Mouse (Mus musculus): ENCODE measurements at regions not wholly inside any gene's neighbourhood (a gene's known extent, or its start where the extent isn't known, plus 50 kb on each side); places are given as distances from the start of the nearest gene placed in this dataset.

DNA sequence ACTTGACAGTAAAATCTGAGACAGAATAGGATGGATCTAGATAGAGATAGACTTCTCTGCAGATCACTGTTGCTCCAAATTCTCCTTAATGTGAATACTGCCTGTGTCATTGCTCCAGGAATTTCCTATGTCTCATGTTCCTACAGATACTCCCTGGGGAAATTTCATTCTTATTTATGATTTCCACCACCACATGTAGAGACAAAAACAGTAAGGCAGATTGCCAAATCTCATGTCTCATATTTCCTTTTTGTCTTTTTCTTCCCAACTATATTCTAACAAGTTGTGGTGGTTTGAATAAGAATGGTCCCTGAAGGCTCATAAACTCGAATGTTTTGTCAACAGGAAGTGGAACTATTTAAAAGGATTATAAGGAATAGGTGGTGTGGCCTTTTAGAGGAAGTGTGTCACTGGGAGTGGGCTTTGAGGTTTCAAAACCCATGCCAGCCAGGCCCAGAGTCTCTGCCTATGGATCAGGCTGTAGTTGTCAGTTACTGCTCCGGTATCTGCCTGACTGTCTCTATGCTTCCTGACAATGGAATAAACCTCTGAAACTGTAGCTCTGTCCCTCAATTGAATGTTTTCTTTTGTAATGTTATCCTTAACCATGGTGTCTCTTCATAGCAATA lies 234.3 kb upstream of the Tet2 start:
- intact Hi-C loops (cut with DNase I): no loop called here
- no peak for DNase-seq (ENCODE audit: extremely low spot score in 1 of 2, low spot score in 2 of 2)

GRCm38 (mm10) chr3:133783060-133783459 lies 238.1 kb upstream of the Tet2 start:
- DNase-seq (ENCODE audit: extremely low spot score in 1 of 2, low spot score in 2 of 2): no peak
- intact Hi-C loops (cut with DNase I): no loop called here

DNA sequence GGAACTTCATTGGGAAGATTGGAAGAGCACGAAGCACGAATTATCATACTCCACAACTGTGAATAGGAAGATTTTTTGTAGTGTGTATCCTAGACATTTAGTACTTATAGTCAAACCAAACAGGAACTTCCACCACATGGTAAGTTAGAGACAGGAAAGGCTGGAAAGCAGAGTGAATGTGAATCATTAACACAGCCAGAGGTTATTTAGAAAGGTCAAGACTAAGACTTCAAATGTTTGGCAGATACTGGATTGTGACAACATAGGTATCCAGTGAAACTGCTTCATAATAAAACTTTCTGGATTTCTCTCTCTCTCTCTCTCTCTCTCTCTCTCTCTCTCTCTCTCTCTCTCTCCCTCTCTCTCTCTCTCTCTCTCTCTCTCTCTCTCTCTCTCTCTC lies 246.4 kb upstream of the Tet2 start:
- intact Hi-C loops (cut with DNase I): no loop called here
- DNase-seq (ENCODE audit: extremely low spot score in 1 of 2, low spot score in 2 of 2): no peak

GRCm38 (mm10) chr3:133809007-133809552 lies 264.1 kb upstream of the Tet2 start:
- no peak for DNase-seq (ENCODE audit: extremely low spot score in 1 of 2, low spot score in 2 of 2)
- intact Hi-C loops (cut with DNase I): no loop called here

DNA sequence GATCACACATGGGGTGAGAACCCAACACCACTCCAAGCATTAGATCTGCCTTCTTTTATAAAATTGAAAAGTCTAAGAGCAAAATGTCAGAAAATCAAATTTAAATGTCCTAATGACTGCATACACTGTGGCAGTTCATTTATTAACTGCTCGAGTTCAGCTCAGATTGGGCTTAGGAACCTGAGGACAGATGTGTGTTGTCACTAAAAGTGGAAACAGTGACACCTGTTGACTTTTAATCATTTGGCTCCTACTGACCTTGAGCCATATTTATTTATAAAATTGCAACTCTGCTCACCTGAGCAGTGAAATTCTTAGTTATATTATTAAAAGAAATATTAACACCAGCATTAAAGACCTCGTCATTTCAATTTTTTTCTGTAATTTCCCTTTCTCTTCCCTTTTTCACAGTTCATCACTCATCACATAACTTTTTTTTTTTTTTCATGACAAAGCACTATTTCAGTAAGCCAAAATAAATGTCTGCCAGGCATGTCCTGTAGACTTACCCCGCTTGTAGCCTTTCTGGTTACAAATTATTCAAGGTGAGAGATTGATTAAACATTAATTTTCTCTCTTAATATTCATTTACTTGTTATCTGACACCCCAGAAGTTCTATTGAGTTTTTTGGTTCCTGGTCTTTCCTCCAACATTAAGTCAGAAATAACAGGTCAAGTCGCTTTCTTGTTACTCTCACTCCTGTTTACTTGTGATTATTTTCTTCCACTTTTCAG lies 274.2 kb upstream of the Tet2 start:
- no peak for DNase-seq (ENCODE audit: extremely low spot score in 1 of 2, low spot score in 2 of 2)
- intact Hi-C loops (cut with DNase I): no loop called here

- intact Hi-C loops (cut with DNase I): no loop called here
- no peak for DNase-seq (ENCODE audit: extremely low spot score in 1 of 2, low spot score in 2 of 2)
Observed at GRCm38 (mm10) chr3:133833739-133834391, 288.9 kb upstream of the Tet2 start.

- no peak for DNase-seq (ENCODE audit: extremely low spot score in 1 of 2, low spot score in 2 of 2)
- intact Hi-C loops (cut with DNase I): no loop called here
Observed at GRCm38 (mm10) chr3:133834459-133834858, 289.5 kb upstream of the Tet2 start.

GRCm38 (mm10) chr3:133846301-133846700 lies 301.4 kb upstream of the Tet2 start:
- DNase-seq (ENCODE audit: extremely low spot score in 1 of 2, low spot score in 2 of 2): no peak
- intact Hi-C loops (cut with DNase I): no loop called here

DNA sequence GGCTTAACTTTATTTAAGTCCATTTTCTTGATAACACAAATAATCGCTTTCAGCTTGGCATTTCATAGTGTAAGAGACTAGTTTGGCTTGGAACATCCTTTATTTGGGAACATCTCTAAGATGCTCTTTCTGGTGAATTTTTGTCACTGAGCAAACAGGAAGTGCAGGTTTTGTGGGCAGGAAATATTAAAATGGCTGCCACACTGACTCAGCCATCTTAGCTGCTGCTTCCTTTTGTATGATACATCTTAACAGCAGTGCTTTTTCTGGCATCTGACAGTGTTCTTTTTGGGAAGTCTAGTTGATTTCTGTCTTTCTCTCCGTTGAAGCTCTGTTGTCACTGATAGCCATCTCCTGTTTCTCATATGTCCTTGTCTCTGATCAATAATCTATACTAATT lies 329.4 kb upstream of the Tet2 start:
- intact Hi-C loops (cut with DNase I): loop anchor here (10.0 kb wide), 2 partner anchors 330 to 1330 kb away; no protein-coding TSS in a partner anchor
- no peak for DNase-seq (ENCODE audit: extremely low spot score in 1 of 2, low spot score in 2 of 2)

DNA sequence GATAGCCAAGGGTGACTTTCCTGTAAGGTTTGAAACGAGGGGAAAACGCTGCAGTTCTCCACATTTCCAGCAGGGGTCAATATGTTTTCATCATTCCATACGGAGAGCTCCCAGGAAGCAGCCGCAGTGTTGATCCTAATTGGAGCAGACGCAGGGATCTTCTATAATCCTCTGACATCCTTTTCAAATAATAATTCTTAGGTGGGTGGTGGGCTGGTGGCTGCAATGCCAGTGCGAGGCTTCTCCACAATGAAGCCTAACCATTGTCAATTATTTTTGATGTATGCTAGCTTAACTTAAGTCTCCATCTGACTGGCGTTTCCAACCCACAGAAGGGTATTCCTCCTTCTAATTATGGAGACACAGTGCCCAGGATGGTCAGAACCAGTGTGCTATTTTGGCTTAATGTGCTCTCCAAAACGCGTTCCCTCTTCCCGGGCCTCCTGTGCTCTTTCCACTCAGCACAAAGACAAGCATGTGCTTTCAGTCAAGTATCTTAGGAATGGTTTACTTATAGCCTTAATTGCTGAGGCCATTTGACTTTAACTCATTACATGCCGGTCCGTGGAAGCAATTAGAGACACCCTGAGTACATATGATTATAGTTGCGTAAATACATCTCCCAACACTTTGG lies 331.6 kb upstream of the Tet2 start:
- DNase-seq (ENCODE audit: extremely low spot score in 1 of 2, low spot score in 2 of 2): peak; percentile 76 to 82
- intact Hi-C loops (cut with DNase I): loop anchor here (5.0 to 10.0 kb wide), 6 partner anchors 126 to 1328 kb away; partner anchors contain the start of gene Cxxc4

DNA sequence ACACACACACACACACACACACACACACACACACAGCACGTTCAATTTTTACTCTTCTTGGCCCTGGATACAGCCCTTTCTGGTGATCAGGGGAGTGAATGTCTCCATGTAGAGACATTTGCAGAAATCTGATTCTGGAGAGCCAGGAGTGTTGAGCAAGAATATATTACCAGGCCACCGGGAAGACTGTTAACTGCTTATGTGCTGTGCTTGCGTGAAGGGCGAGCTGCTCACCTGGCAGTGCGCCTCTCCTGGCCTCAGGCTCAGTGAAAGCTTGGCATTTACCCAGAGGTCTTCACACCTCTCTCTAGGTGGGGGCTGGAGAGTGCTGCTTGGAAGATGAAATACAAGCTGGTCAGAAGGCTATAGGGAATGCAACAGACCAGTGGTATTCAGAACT lies 332.4 kb upstream of the Tet2 start:
- peak; percentile 13 to 25 for DNase-seq (ENCODE audit: extremely low spot score in 1 of 2, low spot score in 2 of 2)
- intact Hi-C loops (cut with DNase I): loop anchor here (5.0 to 10.0 kb wide), 6 partner anchors 125 to 1327 kb away; partner anchors contain the start of gene Cxxc4

GRCm38 (mm10) chr3:133880626-133881025 lies 335.7 kb upstream of the Tet2 start:
- no peak for DNase-seq (ENCODE audit: extremely low spot score in 1 of 2, low spot score in 2 of 2)
- intact Hi-C loops (cut with DNase I): no loop called here

DNA sequence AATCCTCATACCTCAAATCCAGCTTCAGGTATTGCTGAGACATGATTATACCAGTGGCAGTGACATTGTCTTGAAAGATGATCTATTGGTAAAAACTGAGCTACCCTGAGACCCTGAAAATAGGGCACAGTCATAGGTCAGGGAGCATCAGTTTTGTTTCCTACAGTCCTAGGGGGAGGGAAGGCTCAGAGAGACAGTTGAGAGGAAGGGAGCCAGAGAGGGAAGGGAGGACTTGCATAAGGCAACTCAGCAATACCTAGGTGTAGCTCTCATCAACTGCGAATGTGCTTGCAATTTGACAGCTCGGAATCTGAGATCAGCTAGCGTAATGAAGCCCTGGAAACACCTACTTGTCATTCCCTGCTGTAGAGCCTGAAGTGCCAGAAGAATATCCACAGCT lies 334.4 kb upstream of the Cxxc4 start:
- no peak for DNase-seq (ENCODE audit: extremely low spot score in 1 of 2, low spot score in 2 of 2)
- intact Hi-C loops (cut with DNase I): no loop called here

- DNase-seq (ENCODE audit: extremely low spot score in 1 of 2, low spot score in 2 of 2): no peak
- intact Hi-C loops (cut with DNase I): no loop called here
Observed at GRCm38 (mm10) chr3:133922200-133922599, 314.1 kb upstream of the Cxxc4 start.

DNA sequence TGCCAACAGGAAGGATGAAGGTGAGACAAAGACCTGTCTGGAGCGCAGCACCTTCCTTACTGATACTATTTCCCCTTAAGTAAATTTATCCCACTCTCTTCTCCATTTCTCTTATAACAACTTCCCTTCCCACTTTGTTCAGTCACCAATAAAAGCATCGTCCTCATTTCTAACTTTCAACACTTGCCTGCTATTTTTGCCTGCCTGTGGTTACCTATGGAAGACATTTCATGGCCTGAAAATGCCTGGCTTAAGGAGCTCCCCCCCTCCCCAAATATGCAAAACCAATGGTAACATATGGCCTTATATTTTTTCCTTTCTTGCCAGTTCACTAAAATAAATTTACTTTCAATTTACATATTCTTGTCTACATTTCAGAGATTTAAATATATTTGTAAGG lies 271.0 kb upstream of the Cxxc4 start:
- intact Hi-C loops (cut with DNase I): loop anchor here (10.0 kb wide), 1 partner anchor 269 kb away; the partner anchor contains the start of gene Cxxc4
- peak in 1 of 2 experiments; percentile 11 for DNase-seq (ENCODE audit: extremely low spot score in 1 of 2, low spot score in 2 of 2)

GRCm38 (mm10) chr3:133968176-133968575 lies 268.1 kb upstream of the Cxxc4 start:
- intact Hi-C loops (cut with DNase I): loop anchor here (10.0 kb wide), 1 partner anchor 267 kb away; the partner anchor contains the start of gene Cxxc4
- DNase-seq (ENCODE audit: extremely low spot score in 1 of 2, low spot score in 2 of 2): no peak

DNA sequence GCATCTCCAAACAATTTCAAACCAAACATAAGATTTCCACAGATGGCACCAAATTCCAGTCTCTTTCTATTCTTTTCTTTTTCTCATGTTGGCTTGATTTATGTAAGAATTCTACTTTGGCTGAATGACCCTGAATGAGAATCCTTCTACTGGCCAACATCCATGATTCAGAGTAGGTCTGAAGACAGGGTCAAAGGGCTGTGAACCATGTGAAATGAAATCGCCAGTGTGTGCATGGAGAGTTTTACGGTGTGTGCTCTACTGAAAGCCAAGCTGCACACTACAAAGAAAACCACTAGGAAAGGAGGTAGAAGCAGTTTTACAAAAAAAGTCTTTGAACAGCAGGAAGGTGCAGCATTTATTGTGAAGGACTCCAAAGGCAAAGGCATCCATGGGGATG lies 263.5 kb upstream of the Cxxc4 start:
- intact Hi-C loops (cut with DNase I): no loop called here
- DNase-seq (ENCODE audit: extremely low spot score in 1 of 2, low spot score in 2 of 2): no peak

DNA sequence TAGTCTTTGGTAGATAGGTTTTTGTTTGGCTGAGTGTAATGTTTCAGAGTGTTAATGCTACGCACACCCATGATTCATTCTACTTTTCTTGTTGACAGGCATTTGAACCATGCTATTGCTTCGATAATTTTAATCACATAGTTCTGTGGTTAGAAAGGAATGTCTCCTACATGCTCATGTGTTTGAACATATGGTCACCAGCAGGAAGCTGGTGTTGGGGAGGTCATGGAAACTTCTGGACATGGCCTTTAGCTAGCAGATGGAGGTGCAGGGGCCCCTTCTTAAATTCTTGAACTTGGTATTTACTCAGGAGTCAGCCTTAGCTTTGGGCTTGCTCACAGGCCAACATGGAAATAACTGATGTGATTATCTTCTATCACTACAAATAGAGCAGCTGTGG lies 248.6 kb upstream of the Cxxc4 start:
- intact Hi-C loops (cut with DNase I): no loop called here
- DNase-seq (ENCODE audit: extremely low spot score in 1 of 2, low spot score in 2 of 2): no peak

GRCm38 (mm10) chr3:133993971-133994370 lies 242.3 kb upstream of the Cxxc4 start:
- intact Hi-C loops (cut with DNase I): no loop called here

More at GRCm38 (mm10) chr3:133993971-133994370, 242.3 kb upstream of the Cxxc4 start:
- DNase-seq (ENCODE audit: extremely low spot score in 1 of 2, low spot score in 2 of 2): no peak
